Mouse (Mus musculus) brain, embryonic 14.5 days (tissue): Measurements from ENCODE around the gene Nfia.

Source experiments
- CTCF ChIP-seq: fragments of 200-500 bp; IDR thresholded peaks from 2 replicates; pipeline ENCODE4 v1.5.1; 2012; ENCODE audit warnings: inconsistent platforms, mild to moderate bottlenecking, moderate library complexity, borderline replicate concordance; ENCODE audit not compliant: insufficient read depth, insufficient read length; ENCODE audit errors: extremely low read depth
- POLR2A ChIP-seq: fragments of 200-500 bp; IDR thresholded peaks from 2 replicates; pipeline ENCODE4 v1.6.1; 2012; ENCODE audit warnings: mild to moderate bottlenecking, inconsistent platforms, borderline replicate concordance; ENCODE audit not compliant: poor library complexity, insufficient read depth, insufficient read length, severe bottlenecking; ENCODE audit errors: extremely low read depth

GRCm38 (mm10) chr4:98134027-98134426 lies 361.5 kb downstream of the Nfia start:
- TF ChIP-seq POLR2A (no peak), CTCF (no peak)
